Mouse (Mus musculus): ENCODE measurements at regions not wholly inside any gene's neighbourhood (a gene's known extent, or its start where the extent isn't known, plus 50 kb on each side); places are given as distances from the start of the nearest gene placed in this dataset.

DNA sequence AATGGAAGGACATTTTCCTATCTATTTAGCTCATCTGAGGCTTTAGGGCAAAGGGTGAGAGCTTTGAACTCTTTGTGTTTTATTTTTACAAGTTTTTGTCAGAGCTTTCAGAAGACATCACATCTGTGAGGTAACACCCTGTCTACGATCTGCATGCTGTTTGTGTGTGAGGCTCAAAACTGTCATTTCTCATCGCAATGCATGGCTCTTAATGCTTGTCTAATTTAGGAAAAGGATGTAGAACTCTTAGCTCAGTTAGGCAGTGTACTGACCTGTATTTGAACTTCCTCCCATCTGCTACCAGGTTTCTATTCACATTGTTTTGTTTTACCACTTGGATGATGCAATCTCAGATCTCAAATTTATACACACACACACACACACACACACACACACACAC lies 1083.3 kb upstream of the Slc10a2 start:
- Histone ChIP-seq H3K36me3 (ENCODE audit: control insufficient read depth, insufficient read depth) (no peaks in the 10 kb centered on the region), H3ac (ENCODE audit: control insufficient read depth, insufficient read length) (no peak overlapping the region), H3K27me3 (ENCODE audit: control insufficient read depth, insufficient read depth, insufficient read length) (no peaks in the 10 kb centered on the region), H3K4me3 (no peak overlapping the region), H3K4me2 (ENCODE audit: low read depth) (no peak overlapping the region), H3K79me2 (ENCODE audit: control insufficient read depth, insufficient read depth) (no peaks in the 10 kb centered on the region)
- TF ChIP-seq SRF (IDR thresholded peaks at IDR 0.05; ENCODE audit: control insufficient read depth, insufficient read length, low read depth) (no peak), CEBPB (IDR thresholded peaks at IDR 0.05; ENCODE audit: insufficient read depth, poor library complexity, severe bottlenecking) (no peak), POLR2AphosphoS2 (IDR thresholded peaks at IDR 0.05; ENCODE audit: insufficient read length, low read depth) (no peak)

DNA sequence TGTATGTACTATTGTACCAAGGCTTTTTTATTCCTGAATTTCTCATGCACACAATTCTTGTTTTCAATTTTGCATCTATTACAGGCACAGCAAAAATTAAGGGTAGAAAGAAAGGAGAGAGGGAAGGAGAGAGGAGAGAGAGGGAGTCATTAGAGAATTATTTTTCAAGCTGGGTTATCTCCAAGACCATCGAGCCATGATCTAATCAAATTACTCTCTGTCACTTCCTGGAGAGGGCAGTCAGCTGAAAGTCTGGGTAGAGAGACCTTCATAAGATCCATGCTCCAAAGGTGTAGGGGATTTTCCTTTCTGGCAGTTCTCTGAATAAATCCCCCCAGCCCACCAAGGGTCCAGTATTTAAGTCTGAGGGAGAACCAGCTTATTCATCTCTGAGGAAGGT lies 1081.4 kb upstream of the Slc10a2 start:
- no peaks in the 10 kb centered on the region for H3K79me2 ChIP-seq (ENCODE audit: control insufficient read depth, insufficient read depth)
- no peak overlapping the region for H3ac ChIP-seq (ENCODE audit: control insufficient read depth, insufficient read length)
- TF ChIP-seq CEBPB (IDR thresholded peaks at IDR 0.05; ENCODE audit: insufficient read depth, poor library complexity, severe bottlenecking) (no peak), POLR2A (IDR thresholded peaks at IDR 0.05; ENCODE audit: insufficient read length, low read depth) (no peak), USF1 (IDR thresholded peaks at IDR 0.05; ENCODE audit: low read depth) (no peak), TCF3 (IDR thresholded peaks at IDR 0.05; ENCODE audit: insufficient read length, low read depth) (no peak), SRF (IDR thresholded peaks at IDR 0.05; ENCODE audit: control insufficient read depth, insufficient read length, low read depth) (no peak), MAX (IDR thresholded peaks at IDR 0.05; ENCODE audit: low read depth) (no peak), E2F4 (IDR thresholded peaks at IDR 0.05; ENCODE audit: insufficient read depth) (no peak), MYOG (IDR thresholded peaks at IDR 0.05; ENCODE audit: control insufficient read depth in 1 of 3, insufficient read depth in 1 of 3, insufficient read length in 2 of 3, low read depth in 2 of 3) (no peak), REST (IDR thresholded peaks at IDR 0.05; ENCODE audit: insufficient read depth, insufficient read length) (no peak), POLR2AphosphoS2 (IDR thresholded peaks at IDR 0.05; ENCODE audit: insufficient read length, low read depth) (no peak), TCF12 (IDR thresholded peaks at IDR 0.05; ENCODE audit: insufficient read depth, poor library complexity, severe bottlenecking) (no peak), MYOD1 (IDR thresholded peaks at IDR 0.05; ENCODE audit: control insufficient read depth in 1 of 3, insufficient read length in 2 of 3, low read depth in 2 of 3) (no peak)
- H3K4me3 ChIP-seq = no peak overlapping the region
- no peaks in the 10 kb centered on the region for H3K27me3 ChIP-seq (ENCODE audit: control insufficient read depth, insufficient read depth, insufficient read length)
- H3K4me2 ChIP-seq (ENCODE audit: low read depth) = no peak overlapping the region
- H3K36me3 ChIP-seq (ENCODE audit: control insufficient read depth, insufficient read depth) = no peaks in the 10 kb centered on the region

DNA sequence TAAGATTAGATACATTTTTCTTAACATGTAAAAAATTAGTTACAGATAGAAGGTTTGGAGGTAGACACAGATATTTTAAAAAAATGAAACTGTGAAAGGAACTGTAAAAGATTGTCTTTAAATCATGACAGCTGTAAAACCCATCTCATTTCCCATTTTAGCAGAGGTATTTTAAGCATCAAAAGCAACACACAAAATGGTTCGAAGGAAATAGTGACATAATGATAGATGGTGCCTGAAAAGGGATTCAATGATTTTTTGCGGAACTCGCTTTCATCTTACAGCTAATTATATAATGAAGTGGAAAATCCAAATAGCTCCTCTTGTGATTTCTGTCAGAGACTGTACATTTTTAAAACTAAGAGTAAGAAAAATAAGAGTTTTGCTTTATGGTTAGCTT lies 1074.5 kb upstream of the Slc10a2 start:
- TF ChIP-seq MAX (IDR thresholded peaks at IDR 0.05; ENCODE audit: low read depth) (no peak), CEBPB (IDR thresholded peaks at IDR 0.05; ENCODE audit: insufficient read depth, poor library complexity, severe bottlenecking) (no peak), E2F4 (IDR thresholded peaks at IDR 0.05; ENCODE audit: insufficient read depth) (no peak), USF1 (IDR thresholded peaks at IDR 0.05; ENCODE audit: low read depth) (no peak), POLR2A (IDR thresholded peaks at IDR 0.05; ENCODE audit: insufficient read length, low read depth) (no peak), TCF12 (IDR thresholded peaks at IDR 0.05; ENCODE audit: insufficient read depth, poor library complexity, severe bottlenecking) (no peak), POLR2AphosphoS2 (IDR thresholded peaks at IDR 0.05; ENCODE audit: insufficient read length, low read depth) (no peak), REST (IDR thresholded peaks at IDR 0.05; ENCODE audit: insufficient read depth, insufficient read length) (no peak), SRF (IDR thresholded peaks at IDR 0.05; ENCODE audit: control insufficient read depth, insufficient read length, low read depth) (no peak), MYOG (IDR thresholded peaks at IDR 0.05; ENCODE audit: control insufficient read depth in 1 of 3, insufficient read depth in 1 of 3, insufficient read length in 2 of 3, low read depth in 2 of 3) (no peak), MYOD1 (IDR thresholded peaks at IDR 0.05; ENCODE audit: control insufficient read depth in 1 of 3, insufficient read length in 2 of 3, low read depth in 2 of 3) (no peak), TCF3 (IDR thresholded peaks at IDR 0.05; ENCODE audit: insufficient read length, low read depth) (no peak)
- H3K36me3 ChIP-seq (ENCODE audit: control insufficient read depth, insufficient read depth) = no peaks in the 10 kb centered on the region
- no peak overlapping the region for H3ac ChIP-seq (ENCODE audit: control insufficient read depth, insufficient read length)
- H3K79me2 ChIP-seq (ENCODE audit: control insufficient read depth, insufficient read depth) = no peaks in the 10 kb centered on the region
- no peaks in the 10 kb centered on the region for H3K27me3 ChIP-seq (ENCODE audit: control insufficient read depth, insufficient read depth, insufficient read length)
- no peak overlapping the region for H3K4me3 ChIP-seq
- H3K4me2 ChIP-seq (ENCODE audit: low read depth) = no peak overlapping the region

DNA sequence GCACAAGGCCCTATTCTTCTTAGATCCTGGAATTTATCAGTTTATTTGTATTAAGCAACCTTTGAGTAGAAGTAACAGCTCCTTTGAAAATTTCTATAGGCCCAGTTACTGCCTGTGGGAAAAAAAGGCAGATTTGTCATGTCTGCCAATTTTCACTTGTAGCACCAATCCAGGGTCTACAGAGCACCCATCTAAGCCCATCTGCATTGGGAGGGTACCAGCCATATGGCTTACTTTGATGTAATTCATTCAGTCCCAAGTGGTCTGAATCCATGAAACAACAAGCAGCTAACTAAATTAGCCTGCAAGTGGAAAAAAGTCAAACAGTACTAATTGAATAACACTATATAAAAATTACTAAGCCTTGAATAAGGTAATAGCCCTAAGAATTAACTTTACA lies 1061.3 kb upstream of the Slc10a2 start:
- Histone ChIP-seq H3K36me3 (ENCODE audit: control insufficient read depth, insufficient read depth) (no peaks in the 10 kb centered on the region), H3K4me3 (no peak overlapping the region), H3ac (ENCODE audit: control insufficient read depth, insufficient read length) (no peak overlapping the region), H3K4me2 (ENCODE audit: low read depth) (no peak overlapping the region), H3K27me3 (ENCODE audit: control insufficient read depth, insufficient read depth, insufficient read length) (no peaks in the 10 kb centered on the region), H3K79me2 (ENCODE audit: control insufficient read depth, insufficient read depth) (no peaks in the 10 kb centered on the region)
- TF ChIP-seq E2F4 (IDR thresholded peaks at IDR 0.05; ENCODE audit: insufficient read depth) (no peak), SRF (IDR thresholded peaks at IDR 0.05; ENCODE audit: control insufficient read depth, insufficient read length, low read depth) (no peak), MYOG (IDR thresholded peaks at IDR 0.05; ENCODE audit: control insufficient read depth in 1 of 3, insufficient read depth in 1 of 3, insufficient read length in 2 of 3, low read depth in 2 of 3) (no peak), TCF12 (IDR thresholded peaks at IDR 0.05; ENCODE audit: insufficient read depth, poor library complexity, severe bottlenecking) (no peak), MAX (IDR thresholded peaks at IDR 0.05; ENCODE audit: low read depth) (no peak), MYOD1 (IDR thresholded peaks at IDR 0.05; ENCODE audit: control insufficient read depth in 1 of 3, insufficient read length in 2 of 3, low read depth in 2 of 3) (no peak), USF1 (IDR thresholded peaks at IDR 0.05; ENCODE audit: low read depth) (no peak)

DNA sequence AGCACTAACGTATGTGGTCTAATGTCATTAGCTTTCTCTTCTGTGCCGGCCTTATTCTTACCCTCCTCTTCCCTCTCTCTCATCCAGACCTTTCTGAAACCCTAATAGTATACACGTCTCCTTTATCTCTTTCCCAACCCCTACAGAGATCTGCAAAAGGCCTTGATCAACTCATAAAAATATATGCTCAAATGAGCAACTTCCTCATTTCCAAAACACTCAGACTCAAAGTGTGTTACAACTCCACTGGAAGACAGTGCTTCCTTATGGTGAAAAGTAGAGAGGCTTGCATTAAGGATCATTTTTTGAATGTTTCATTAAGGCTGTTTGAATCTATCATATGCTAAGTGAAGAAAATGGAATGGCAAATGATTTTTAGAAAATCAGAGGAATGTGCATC lies 1060.1 kb upstream of the Slc10a2 start:
- Histone ChIP-seq H3K27me3 (ENCODE audit: control insufficient read depth, insufficient read depth, insufficient read length) (no peaks in the 10 kb centered on the region), H3K79me2 (ENCODE audit: control insufficient read depth, insufficient read depth) (no peaks in the 10 kb centered on the region), H3K4me2 (ENCODE audit: low read depth) (no peak overlapping the region), H3K36me3 (ENCODE audit: control insufficient read depth, insufficient read depth) (no peaks in the 10 kb centered on the region), H3K4me3 (no peak overlapping the region), H3ac (ENCODE audit: control insufficient read depth, insufficient read length) (no peak overlapping the region)
- TF ChIP-seq MYOD1 (IDR thresholded peaks at IDR 0.05; ENCODE audit: control insufficient read depth in 1 of 3, insufficient read length in 2 of 3, low read depth in 2 of 3) = no peak
- no peak for TF ChIP-seq CEBPB (IDR thresholded peaks at IDR 0.05; ENCODE audit: insufficient read depth, poor library complexity, severe bottlenecking)
- TF ChIP-seq POLR2AphosphoS2 (IDR thresholded peaks at IDR 0.05; ENCODE audit: insufficient read length, low read depth) = no peak
- TF ChIP-seq MYOG (IDR thresholded peaks at IDR 0.05; ENCODE audit: control insufficient read depth in 1 of 3, insufficient read depth in 1 of 3, insufficient read length in 2 of 3, low read depth in 2 of 3) = no peak
- no peak for TF ChIP-seq TCF12 (IDR thresholded peaks at IDR 0.05; ENCODE audit: insufficient read depth, poor library complexity, severe bottlenecking)
- no peak for TF ChIP-seq E2F4 (IDR thresholded peaks at IDR 0.05; ENCODE audit: insufficient read depth)
- TF ChIP-seq POLR2A (IDR thresholded peaks at IDR 0.05; ENCODE audit: insufficient read length, low read depth) = no peak

Measured in myocyte (in vitro differentiated cells).